Mouse (Mus musculus) heart, adult 8-10 months (tissue): ENCODE measurements around the gene Ecpas. TPM values are rescaled to one million over a fixed set of nuclear protein-coding genes. Genes with fewer than 3 reads are reported as not detected.
A peak's percentile ranks its signal among the peaks of the same experiment; 100 is the strongest.

Experiments used
- DNase-seq: peaks from one replicate; pipeline ENCODE4 v3.0.0; 2022; ENCODE audit warnings: low spot score
- total RNA-seq, 4 experiments: library from RNA; stranded (reverse); gene quantifications; 2 replicates each; pipeline ENCODE4 v1.2.4; 2022

Gene Ecpas
- total RNA-seq, 4 experiments from 2014 or later, result 184 to 228 (median 192) TPM

- peak; percentile 33 for DNase-seq
Measured at GRCm38 (mm10) chr4:58911069-58911830, 1.3 kb downstream of the Ecpas start.

GRCm38 (mm10) chr4:58910175-58911068 lies 2.1 kb downstream of the Ecpas start:
- no peak for DNase-seq

- DNase-seq, result no peak
Measured at GRCm38 (mm10) chr4:58907453-58907852, 5.1 kb downstream of the Ecpas start.

- no peak for DNase-seq
Measured at GRCm38 (mm10) chr4:58898318-58898717, 14.2 kb downstream of the Ecpas start.

GRCm38 (mm10) chr4:58897436-58897835 lies 15.1 kb downstream of the Ecpas start:
- no peak for DNase-seq

GRCm38 (mm10) chr4:58894399-58894798 lies 18.1 kb downstream of the Ecpas start:
- DNase-seq, result no peak

GRCm38 (mm10) chr4:58890035-58890782 lies 22.3 kb downstream of the Ecpas start:
- no peak for DNase-seq

GRCm38 (mm10) chr4:58888568-58888967 lies 24.0 kb downstream of the Ecpas start:
- DNase-seq, result no peak

- DNase-seq, result peak; percentile 30
Measured at GRCm38 (mm10) chr4:58887626-58888025, 24.9 kb downstream of the Ecpas start.

GRCm38 (mm10) chr4:58886778-58887177 lies 25.8 kb downstream of the Ecpas start:
- no peak for DNase-seq

GRCm38 (mm10) chr4:58885341-58885740 lies 27.2 kb downstream of the Ecpas start:
- DNase-seq, result no peak

GRCm38 (mm10) chr4:58883841-58884240 lies 28.7 kb downstream of the Ecpas start:
- no peak for DNase-seq

- no peak for DNase-seq
Measured at GRCm38 (mm10) chr4:58874373-58874772, 38.2 kb downstream of the Ecpas start.

- DNase-seq, result peak; percentile 36
Measured at GRCm38 (mm10) chr4:58867242-58867641, 45.3 kb downstream of the Ecpas start.

GRCm38 (mm10) chr4:58832908-58833307 lies 79.6 kb downstream of the Ecpas start:
- no peak for DNase-seq

- DNase-seq, result peak; percentile 6
Measured at GRCm38 (mm10) chr4:58825921-58826320, 86.6 kb downstream of the Ecpas start.

- DNase-seq, result no peak
Measured at GRCm38 (mm10) chr4:58787616-58788015, 124.9 kb downstream of the Ecpas start, which contains the start of gene Olfr267. Gene Olfr267 (minus strand): TSS chr4:58787716.

- no peak for DNase-seq
Measured at GRCm38 (mm10) chr4:58786659-58787058, 125.9 kb downstream of the Ecpas start.

GRCm38 (mm10) chr4:58763417-58763816 lies 149.1 kb downstream of the Ecpas start:
- no peak for DNase-seq

- DNase-seq, result peak; percentile 38
Measured at GRCm38 (mm10) chr4:58749510-58749909, 163.0 kb downstream of the Ecpas start.

- DNase-seq, result peak; percentile 69
Measured at GRCm38 (mm10) chr4:58749101-58749500, 163.4 kb downstream of the Ecpas start.
